Mouse (Mus musculus): ENCODE measurements around the gene Ppp4r3b. TPM values are rescaled to one million over a fixed set of nuclear protein-coding genes. Genes with fewer than 3 reads are reported as not detected.

Ppp4r3b gene
- polyA plus RNA-seq, 1 experiment, result 15.8 TPM

DNA sequence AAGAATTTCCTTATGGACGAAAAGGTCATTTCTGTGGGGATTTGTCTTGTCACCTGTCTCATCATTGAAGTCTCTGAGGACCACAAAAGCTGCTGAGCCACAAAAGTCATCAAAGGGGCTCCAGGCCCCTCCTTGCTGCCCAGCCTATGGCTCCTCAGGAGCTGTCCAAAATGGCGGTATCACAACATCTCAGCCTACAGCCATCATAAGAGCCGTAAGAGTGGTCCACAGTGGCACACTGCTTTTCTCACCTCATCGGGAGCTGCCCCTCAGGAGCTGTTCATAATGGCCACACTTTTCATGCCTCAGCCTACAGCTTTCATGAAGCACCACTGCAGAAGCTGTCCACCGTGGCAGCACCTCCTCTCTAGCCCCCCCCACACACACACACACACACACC, 75.7 kb downstream of the Ppp4r3b start:
- no peak for TF ChIP-seq CTCF (IDR thresholded peaks at IDR 0.05; ENCODE audit: control insufficient read depth, insufficient read depth, insufficient replicate concordance, low read depth, low read length)
- TF ChIP-seq POLR2A (IDR thresholded peaks at IDR 0.05; ENCODE audit: control insufficient read depth, low read depth, low read length), result no peak
- Histone ChIP-seq H3K36me3 (ENCODE audit: control insufficient read depth, insufficient read depth, low read length) (peaks cover 1% of the 10 kb centered on the region; the same call in 1 of the 2 replicates), H3K4me1 (ENCODE audit: control insufficient read depth, insufficient read depth, low read length) (peaks cover 2% of the 10 kb centered on the region; the same call in 1 of the 2 replicates), H3K4me3 (ENCODE audit: control insufficient read depth, low read depth, low read length) (peak overlapping the region; percentile 49), H3K27ac (ENCODE audit: control insufficient read depth, insufficient read depth, low read depth, low read length) (no peak overlapping the region), H3K27me3 (ENCODE audit: control insufficient read depth, insufficient read depth, low read length) (no peaks in the 10 kb centered on the region)

DNA sequence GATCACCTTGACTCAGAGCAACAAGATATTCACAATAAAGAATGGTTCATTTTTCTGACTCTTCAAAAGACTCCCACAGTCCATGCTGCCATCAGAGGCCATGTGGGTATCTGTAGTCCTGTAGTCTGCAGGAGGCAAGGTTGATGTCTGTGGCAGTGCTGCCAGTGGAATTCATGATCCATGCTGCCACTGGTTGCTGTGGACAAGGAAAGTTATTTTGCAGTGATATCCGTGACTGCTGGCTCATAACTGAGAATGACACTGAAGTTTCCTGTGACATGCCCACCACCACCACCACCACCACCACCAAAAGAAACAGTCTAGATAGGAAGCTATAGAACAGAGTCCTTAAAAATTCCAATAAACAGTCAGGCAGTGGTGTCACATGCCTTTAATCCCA, 82.0 kb downstream of the Ppp4r3b start:
- H3K4me3 ChIP-seq (ENCODE audit: control insufficient read depth, low read depth, low read length), result no peak overlapping the region
- TF ChIP-seq POLR2A (IDR thresholded peaks at IDR 0.05; ENCODE audit: control insufficient read depth, low read depth, low read length) (no peak), CTCF (IDR thresholded peaks at IDR 0.05; ENCODE audit: control insufficient read depth, insufficient read depth, insufficient replicate concordance, low read depth, low read length) (no peak)
- no peaks in the 10 kb centered on the region for H3K36me3 ChIP-seq (ENCODE audit: control insufficient read depth, insufficient read depth, low read length)
- H3K4me1 ChIP-seq (ENCODE audit: control insufficient read depth, insufficient read depth, low read length), result no peaks in the 10 kb centered on the region
- no peak overlapping the region for H3K27ac ChIP-seq (ENCODE audit: control insufficient read depth, insufficient read depth, low read depth, low read length)
- no peaks in the 10 kb centered on the region for H3K27me3 ChIP-seq (ENCODE audit: control insufficient read depth, insufficient read depth, low read length)

- Histone ChIP-seq H3K27ac (ENCODE audit: control insufficient read depth, insufficient read depth, low read depth, low read length) (no peak overlapping the region), H3K27me3 (ENCODE audit: control insufficient read depth, insufficient read depth, low read length) (no peaks in the 10 kb centered on the region), H3K4me3 (ENCODE audit: control insufficient read depth, low read depth, low read length) (no peak overlapping the region), H3K4me1 (ENCODE audit: control insufficient read depth, insufficient read depth, low read length) (no peaks in the 10 kb centered on the region), H3K36me3 (ENCODE audit: control insufficient read depth, insufficient read depth, low read length) (no peaks in the 10 kb centered on the region)
- TF ChIP-seq CTCF (IDR thresholded peaks at IDR 0.05; ENCODE audit: control insufficient read depth, insufficient read depth, insufficient replicate concordance, low read depth, low read length) (no peak), POLR2A (IDR thresholded peaks at IDR 0.05; ENCODE audit: control insufficient read depth, low read depth, low read length) (no peak)
Measured at GRCm38 (mm10) chr11:29267824-29268223, 95.1 kb downstream of the Ppp4r3b start.

Other genes with a start within 250 kb of the Ppp4r3b start
- gene Pnpt1, start 42.1 kb upstream of the Ppp4r3b start, polyA plus RNA-seq (2012; rRNA removed), result 9.3 and 10.3 TPM in 2 replicates
- 143 and 145 TPM in 2 replicates for gene Cfap36, start 74.5 kb downstream of the Ppp4r3b start, polyA plus RNA-seq (2012; rRNA removed)
- gene Ccdc88a, start 200.8 kb downstream of the Ppp4r3b start, polyA plus RNA-seq (2012; rRNA removed), result 13.4 and 16.1 TPM in 2 replicates